Mouse (Mus musculus): Measurements from ENCODE around the gene Rsrc2. TPM values are rescaled to one million over a fixed set of nuclear protein-coding genes. Genes with fewer than 3 reads are reported as not detected.
"Not testable (repeated sequence)": the region's sequence is repeated elsewhere in the genome, so short reads cannot be mapped to it uniquely, and the experiment has no call there.

Rsrc2 gene
- 99.5 and 106 TPM in 2 replicates for polyA plus RNA-seq (2014; fragmentation: Nextera tagmentation; extraction: Ambion mirVana)

DNA sequence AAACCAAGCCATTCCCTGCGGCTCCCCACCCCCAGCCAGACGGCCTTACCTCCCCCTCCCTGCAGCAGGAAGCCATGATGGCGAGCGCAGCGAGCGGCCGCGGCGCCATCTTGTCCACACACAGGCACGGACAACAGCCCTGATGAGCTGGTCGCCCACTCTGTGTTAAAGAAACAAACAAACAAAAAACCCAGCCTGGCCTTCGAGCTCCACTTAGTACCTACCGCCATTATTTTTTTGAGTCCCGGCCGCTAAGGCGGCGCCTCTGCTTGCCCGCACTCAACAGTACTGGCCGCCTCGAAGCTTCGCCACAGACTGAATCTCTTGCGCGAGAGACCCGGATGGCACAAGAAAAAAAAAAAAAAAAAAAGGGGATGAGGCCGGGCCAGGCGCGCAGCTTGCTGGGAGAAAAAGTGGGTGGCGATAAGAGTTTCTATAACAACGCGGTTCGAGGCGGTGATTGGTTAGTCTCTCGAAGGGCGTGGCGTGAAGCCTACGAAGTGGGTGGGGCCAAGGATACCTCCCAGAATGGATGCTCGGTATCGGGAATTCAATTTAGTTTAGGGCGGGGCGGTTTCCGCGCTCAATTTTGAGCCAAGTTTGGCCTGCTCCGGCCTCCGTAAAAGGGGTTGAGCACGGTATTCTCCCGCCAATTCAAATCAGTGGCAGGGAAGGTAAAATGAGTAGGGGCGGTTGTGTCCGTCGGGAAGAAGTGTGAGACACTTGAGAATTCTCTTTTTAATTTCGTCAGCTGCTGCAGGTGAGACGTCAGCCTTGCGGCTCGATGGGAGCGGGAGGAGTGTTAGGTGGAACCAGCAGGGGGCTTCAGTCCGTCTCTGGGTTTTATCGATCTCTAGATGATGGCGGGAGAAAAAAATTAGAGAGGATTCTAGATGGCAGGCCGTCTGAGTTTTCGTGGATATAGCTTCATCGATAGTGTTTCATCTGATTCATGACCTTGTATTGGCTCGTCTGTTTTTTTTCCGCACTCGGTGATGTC lies at the start of gene Rsrc2, which contains the start of gene Kntc1:
Rsrc2 (minus strand) TSS at position 350 of the 1,000 bp plus-strand sequence.
Kntc1 (plus strand) TSS at position 652 of the 1,000 bp plus-strand sequence.
- under 1% methylated on average over 61 of the region's 63 CpGs for WGBS
- Histone ChIP-seq H3K27me3 (replicated peaks; ENCODE audit: control insufficient read depth, insufficient read depth, low read length) (no peaks in the 10 kb centered on the region), H3K27ac (replicated peaks; ENCODE audit: low read depth, low read length) (peak within 1 kb of the TSS; percentile 98), H3K9me3 (ENCODE audit: control insufficient read depth, low read length) (no peaks in the 10 kb centered on the region), H3K36me3 (ENCODE audit: control insufficient read depth, insufficient read depth, low read length) (peaks cover 22% of the 10 kb centered on the region), H3K4me2 (ENCODE audit: low read depth, low read length) (peak within 1 kb of the TSS; percentile 89), H3K4me1 (ENCODE audit: control insufficient read depth, insufficient read depth, low read length) (peaks cover 16% of the 10 kb centered on the region), H3K9ac (ENCODE audit: low read depth, low read length) (peak within 1 kb of the TSS; percentile 80), H3K4me3 (ENCODE audit: low read depth, low read length) (peak within 1 kb of the TSS; percentile 73)
- ATAC-seq (ENCODE audit: low read depth) (peak; percentile 98), DNase-seq (ENCODE audit: low spot score) (peak; percentile 100)

DNA sequence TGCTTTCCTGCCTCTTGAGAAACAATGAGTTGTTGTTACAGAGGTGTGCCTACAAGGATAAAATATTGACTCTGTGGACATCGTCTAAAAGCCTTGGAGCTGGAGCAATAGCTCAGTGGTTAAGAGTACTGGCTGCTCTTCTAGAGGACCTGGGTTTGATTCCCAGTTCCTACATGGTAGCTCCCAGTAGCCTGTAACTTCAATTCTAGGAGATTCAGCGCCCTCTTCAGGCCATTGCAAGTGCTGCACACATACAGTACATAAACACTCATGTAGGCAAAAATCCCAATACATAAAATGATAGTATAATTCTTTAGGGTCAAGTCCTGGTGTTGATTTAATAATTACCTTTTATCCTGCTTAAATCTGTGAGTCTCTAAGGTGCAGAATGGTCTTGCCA lies 43.9 kb upstream of the Rsrc2 start:
- Histone ChIP-seq H3K4me1 (ENCODE audit: control insufficient read depth, insufficient read depth, low read length) (no peaks in the 10 kb centered on the region), H3K27me3 (replicated peaks; ENCODE audit: control insufficient read depth, insufficient read depth, low read length) (no peaks in the 10 kb centered on the region), H3K36me3 (ENCODE audit: control insufficient read depth, insufficient read depth, low read length) (peaks cover 80% of the 10 kb centered on the region), H3K27ac (replicated peaks; ENCODE audit: low read depth, low read length) (no peak overlapping the region), H3K4me3 (ENCODE audit: low read depth, low read length) (no peak overlapping the region), H3K4me2 (ENCODE audit: low read depth, low read length) (no peak overlapping the region), H3K9me3 (ENCODE audit: control insufficient read depth, low read length) (no peaks in the 10 kb centered on the region), H3K9ac (ENCODE audit: low read depth, low read length) (no peak overlapping the region)
- WGBS = 93% methylated on average over 2 of the region's 2 CpGs
- no peak for DNase-seq (ENCODE audit: low spot score)
- ATAC-seq (ENCODE audit: low read depth) = no peak

DNA sequence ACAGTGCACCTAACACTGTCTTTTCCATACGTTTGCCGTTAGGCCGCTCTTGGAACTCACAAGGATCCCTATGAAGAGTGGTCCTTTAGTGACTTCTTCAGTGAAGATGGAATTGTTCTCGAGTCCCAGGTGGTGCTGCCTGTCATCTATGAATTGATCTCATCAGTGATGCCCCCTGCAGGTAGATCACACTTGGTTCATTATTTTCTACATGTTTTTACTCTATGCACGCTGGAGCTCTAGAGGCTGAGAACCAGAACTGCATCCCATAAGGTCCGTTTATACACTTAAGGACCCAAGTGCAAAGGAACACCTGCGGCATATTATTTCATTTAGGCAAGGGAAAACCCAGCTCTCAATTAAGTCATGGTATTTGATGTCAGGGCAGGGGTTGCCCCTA lies 39.8 kb upstream of the Rsrc2 start:
- Histone ChIP-seq H3K9me3 (ENCODE audit: control insufficient read depth, low read length) (no peaks in the 10 kb centered on the region), H3K4me2 (ENCODE audit: low read depth, low read length) (no peak overlapping the region), H3K27me3 (replicated peaks; ENCODE audit: control insufficient read depth, insufficient read depth, low read length) (no peaks in the 10 kb centered on the region), H3K27ac (replicated peaks; ENCODE audit: low read depth, low read length) (no peak overlapping the region), H3K36me3 (ENCODE audit: control insufficient read depth, insufficient read depth, low read length) (peaks cover 89% of the 10 kb centered on the region), H3K4me3 (ENCODE audit: low read depth, low read length) (no peak overlapping the region), H3K9ac (ENCODE audit: low read depth, low read length) (no peak overlapping the region), H3K4me1 (ENCODE audit: control insufficient read depth, insufficient read depth, low read length) (no peaks in the 10 kb centered on the region)
- 88% methylated on average over 7 of the region's 7 CpGs for WGBS
- DNase-seq (ENCODE audit: low spot score) (no peak), ATAC-seq (ENCODE audit: low read depth) (no peak)

DNA sequence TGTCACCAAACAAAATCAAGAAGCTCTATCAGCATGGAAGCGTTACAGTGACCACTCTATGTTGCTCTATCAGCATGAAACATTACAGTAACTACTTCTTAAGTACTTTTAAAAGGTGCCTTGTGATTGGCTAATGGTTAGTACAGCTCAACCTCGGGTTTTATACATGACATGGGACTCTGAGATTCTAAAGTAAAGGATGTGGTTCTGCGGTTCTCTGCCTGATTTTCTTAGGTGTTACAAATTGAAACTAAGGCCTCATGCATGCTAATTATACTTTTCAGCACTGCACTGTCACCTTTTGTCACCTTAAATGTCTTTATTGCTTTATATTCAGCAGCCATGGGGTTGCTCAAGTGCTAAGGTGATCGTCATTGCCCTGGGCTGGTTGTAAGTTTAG lies 32.6 kb upstream of the Rsrc2 start:
- ATAC-seq (ENCODE audit: low read depth) (no peak), DNase-seq (ENCODE audit: low spot score) (no peak)
- Histone ChIP-seq H3K4me1 (ENCODE audit: control insufficient read depth, insufficient read depth, low read length) (no peaks in the 10 kb centered on the region), H3K9ac (ENCODE audit: low read depth, low read length) (no peak overlapping the region), H3K4me3 (ENCODE audit: low read depth, low read length) (no peak overlapping the region), H3K27me3 (replicated peaks; ENCODE audit: control insufficient read depth, insufficient read depth, low read length) (no peaks in the 10 kb centered on the region), H3K9me3 (ENCODE audit: control insufficient read depth, low read length) (no peaks in the 10 kb centered on the region), H3K27ac (replicated peaks; ENCODE audit: low read depth, low read length) (no peak overlapping the region), H3K4me2 (ENCODE audit: low read depth, low read length) (no peak overlapping the region), H3K36me3 (ENCODE audit: control insufficient read depth, insufficient read depth, low read length) (peaks cover 86% of the 10 kb centered on the region)
- WGBS = 89% methylated on average over 4 of the region's 4 CpGs

- no peak overlapping the region for H3K4me2 ChIP-seq (ENCODE audit: low read depth, low read length)
- no peak overlapping the region for H3K9ac ChIP-seq (ENCODE audit: low read depth, low read length)
- no peaks in the 10 kb centered on the region for H3K9me3 ChIP-seq (ENCODE audit: control insufficient read depth, low read length)
- no peaks in the 10 kb centered on the region for H3K27me3 ChIP-seq (replicated peaks; ENCODE audit: control insufficient read depth, insufficient read depth, low read length)
- no peak for ATAC-seq (ENCODE audit: low read depth)
- DNase-seq (ENCODE audit: low spot score) = no peak
- peaks cover 77% of the 10 kb centered on the region for H3K36me3 ChIP-seq (ENCODE audit: control insufficient read depth, insufficient read depth, low read length)
- 92% methylated on average over 8 of the region's 8 CpGs for WGBS
- no peak overlapping the region for H3K4me3 ChIP-seq (ENCODE audit: low read depth, low read length)
- no peak overlapping the region for H3K27ac ChIP-seq (replicated peaks; ENCODE audit: low read depth, low read length)
- no peaks in the 10 kb centered on the region for H3K4me1 ChIP-seq (ENCODE audit: control insufficient read depth, insufficient read depth, low read length)
These were observed 31.5 kb upstream of the Rsrc2 start for GRCm38 (mm10) chr5:123780716-123781115.

GRCm38 (mm10) chr5:123773441-123773840 lies 24.2 kb upstream of the Rsrc2 start:
- WGBS = 94% methylated on average over 9 of the region's 9 CpGs
- Histone ChIP-seq H3K4me2 (ENCODE audit: low read depth, low read length) (no peak overlapping the region), H3K27me3 (replicated peaks; ENCODE audit: control insufficient read depth, insufficient read depth, low read length) (no peaks in the 10 kb centered on the region), H3K4me3 (ENCODE audit: low read depth, low read length) (no peak overlapping the region), H3K36me3 (ENCODE audit: control insufficient read depth, insufficient read depth, low read length) (peaks cover 62% of the 10 kb centered on the region), H3K9ac (ENCODE audit: low read depth, low read length) (no peak overlapping the region), H3K9me3 (ENCODE audit: control insufficient read depth, low read length) (no peaks in the 10 kb centered on the region), H3K27ac (replicated peaks; ENCODE audit: low read depth, low read length) (no peak overlapping the region), H3K4me1 (ENCODE audit: control insufficient read depth, insufficient read depth, low read length) (no peaks in the 10 kb centered on the region)
- DNase-seq (ENCODE audit: low spot score) (no peak), ATAC-seq (ENCODE audit: low read depth) (no peak)

DNA sequence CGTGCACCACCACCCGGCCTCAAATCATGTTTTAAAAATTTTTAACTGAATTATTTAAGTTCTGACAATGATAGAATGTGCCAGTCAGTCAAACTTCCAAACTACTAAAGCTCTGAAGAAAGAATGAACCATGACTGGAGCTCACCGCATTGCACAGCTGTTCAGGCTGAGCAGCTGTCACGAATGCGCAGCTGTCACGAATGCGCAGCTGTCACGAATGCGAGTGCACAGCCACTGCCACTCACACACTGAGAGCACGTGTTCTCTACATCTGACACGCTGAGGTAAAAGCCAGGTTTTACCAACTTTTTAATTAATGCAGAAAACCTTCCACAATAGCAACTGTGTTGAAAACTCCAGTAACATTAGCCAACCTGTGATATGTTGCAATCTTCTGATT lies 17.2 kb upstream of the Rsrc2 start:
- H3K9ac ChIP-seq (ENCODE audit: low read depth, low read length); H3K4me1 ChIP-seq (ENCODE audit: control insufficient read depth, insufficient read depth, low read length); H3K9me3 ChIP-seq (ENCODE audit: control insufficient read depth, low read length); H3K27me3 ChIP-seq (replicated peaks; ENCODE audit: control insufficient read depth, insufficient read depth, low read length); H3K27ac ChIP-seq (replicated peaks; ENCODE audit: low read depth, low read length); H3K4me2 ChIP-seq (ENCODE audit: low read depth, low read length); H3K4me3 ChIP-seq (ENCODE audit: low read depth, low read length): not testable (repeated sequence)
- H3K36me3 ChIP-seq (ENCODE audit: control insufficient read depth, insufficient read depth, low read length) = peaks cover 69% of the 10 kb centered on the region
- WGBS = 89% methylated on average over 11 of the region's 11 CpGs
- DNase-seq (ENCODE audit: low spot score) (peak; percentile 23), ATAC-seq (ENCODE audit: low read depth) (peak; percentile 53; the same call in 1 of the 2 replicates)

DNA sequence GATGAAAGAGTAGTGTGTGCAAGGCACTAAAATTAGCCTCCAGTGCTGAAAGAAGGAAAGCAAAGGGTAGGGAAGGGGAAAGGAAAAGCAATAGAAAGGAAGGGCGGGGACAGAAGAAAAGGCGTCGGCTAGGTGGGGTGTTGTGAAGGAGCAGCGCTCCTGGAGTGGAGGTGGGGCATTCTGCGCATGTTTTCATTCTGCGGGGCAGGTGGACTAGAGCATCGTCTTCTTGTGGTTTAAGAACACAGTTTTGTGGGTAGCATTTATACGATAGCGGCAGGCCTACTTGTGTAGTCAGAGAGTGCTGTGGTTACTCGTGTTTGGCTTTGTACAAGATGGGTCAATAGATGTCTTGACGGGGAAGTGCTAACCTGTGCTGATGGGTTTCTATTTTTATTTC lies 16.3 kb upstream of the Rsrc2 start:
- Histone ChIP-seq H3K36me3 (ENCODE audit: control insufficient read depth, insufficient read depth, low read length) (peaks cover 66% of the 10 kb centered on the region), H3K9ac (ENCODE audit: low read depth, low read length) (no peak overlapping the region), H3K4me1 (ENCODE audit: control insufficient read depth, insufficient read depth, low read length) (no peaks in the 10 kb centered on the region), H3K4me2 (ENCODE audit: low read depth, low read length) (no peak overlapping the region), H3K27ac (replicated peaks; ENCODE audit: low read depth, low read length) (no peak overlapping the region), H3K9me3 (ENCODE audit: control insufficient read depth, low read length) (no peaks in the 10 kb centered on the region), H3K4me3 (ENCODE audit: low read depth, low read length) (no peak overlapping the region), H3K27me3 (replicated peaks; ENCODE audit: control insufficient read depth, insufficient read depth, low read length) (no peaks in the 10 kb centered on the region)
- no peak for ATAC-seq (ENCODE audit: low read depth)
- no peak for DNase-seq (ENCODE audit: low spot score)
- WGBS = 94% methylated on average over 11 of the region's 11 CpGs
